7 mouse cellular contexts compared by ENCODE assay signal in genomic region chr9:108783548-108784463, GRCm38 (mm10). TPM values are rescaled to one million over a fixed set of nuclear protein-coding genes. Genes with fewer than 3 reads are reported as not detected.
DNase-seq lines count a peak whose midpoint lies in the region; ATAC-seq lines count a peak whose summit lies in the region.

TSS of gene Ip6k2 (plus strand) at chr9:108783796.

- peak within 1 kb of the TSS; percentile 66 for H3K4me2 ChIP-seq in intestine, embryonic 15.5 days (replicated peaks)

- H3K9me3 ChIP-seq in intestine, embryonic 15.5 days = no peaks in the 10 kb centered on the region
- H3K9me3 ChIP-seq in midbrain, embryonic 10.5 days (replicated peaks) = no peaks in the 10 kb centered on the region

- no peaks in the 10 kb centered on the region for H3K27me3 ChIP-seq in intestine, embryonic 15.5 days (replicated peaks)
- H3K27me3 ChIP-seq in midbrain, embryonic 10.5 days (ENCODE audit: low read depth, poor library complexity, severe bottlenecking) = no peaks in the 10 kb centered on the region

- 0 out of 2 replicates have a peak, but pooled peaks cover 1% of the 10 kb centered on the region for H3K36me3 ChIP-seq in intestine, embryonic 15.5 days
- peaks cover 27% of the 10 kb centered on the region for H3K36me3 ChIP-seq in midbrain, embryonic 10.5 days

- H3K4me1 ChIP-seq in intestine, embryonic 15.5 days (replicated peaks) = peaks cover 31% of the 10 kb centered on the region
- peaks cover 72% of the 10 kb centered on the region for H3K4me1 ChIP-seq in midbrain, embryonic 10.5 days

- under 1% methylated on average over 56 of the region's 56 CpGs for WGBS in intestine, embryonic 15.5 days
- whole genome bisulfite sequencing in midbrain, embryonic 10.5 days = under 1% methylated on average over 56 of the region's 56 CpGs

- H3K4me3 ChIP-seq in intestine, embryonic 15.5 days (replicated peaks) = peak within 1 kb of the TSS; percentile 84
- H3K4me3 ChIP-seq in midbrain, embryonic 10.5 days = peak within 1 kb of the TSS; percentile 90

- peak within 1 kb of the TSS; percentile 83 for H3K27ac ChIP-seq in intestine, embryonic 15.5 days
- H3K27ac ChIP-seq in midbrain, embryonic 10.5 days (replicated peaks) = peak within 1 kb of the TSS; percentile 98

- peak within 1 kb of the TSS; percentile 89 for H3K9ac ChIP-seq in intestine, embryonic 15.5 days

- peak; percentile 94 for DNase-seq in adrenal gland, adult 18-20 months (ENCODE audit: low spot score in 2 of 2)
- peak; percentile 99 for DNase-seq in embryo, embryonic 11 days
- DNase-seq in gastrocnemius, postnatal 36 days = peak; percentile 90 to 93
- DNase-seq in left cerebral cortex, postnatal 25 days (ENCODE audit: low spot score in 2 of 2) = peak; percentile 96 to 97
- DNase-seq in midbrain, embryonic 10.5 days (ENCODE audit: low spot score) = peak; percentile 99
- DNase-seq in right cerebral cortex, postnatal 4 days = peak; percentile 98

- peak; percentile 98 for ATAC-seq in intestine, embryonic 15.5 days

- intact Hi-C loops in gastrocnemius, postnatal 36 days (cut with DNase I) = no loop called here
- intact Hi-C loops in left cerebral cortex, postnatal 25 days (cut with DNase I) = no loop called here

RNA-seq across cellular contexts. Expression of gene Ip6k2, which starts in this region (rescaled TPM):
- total RNA-seq in adrenal gland, adult 18-20 months (2021) = 100 to 1,000 TPM in 1 of 2 experiments, 10 to 100 TPM in 1; 76.8 to 101 TPM
- 10 to 100 TPM in 1 of 2 experiments, 1 to 10 TPM in 1; 9.9 to 14.5 TPM for total RNA-seq in gastrocnemius, postnatal 36 days (2021)
- polyA plus RNA-seq in intestine, embryonic 15.5 days (2015; fragmentation: Nextera tagmentation; extraction: Ambion mirVana) = 62.6 and 65.0 TPM in 2 replicates
- total RNA-seq in left cerebral cortex, postnatal 25 days (2021) = 100 to 1,000 TPM; 152 to 153 TPM
- polyA plus RNA-seq in midbrain, embryonic 10.5 days (2016; fragmentation: Nextera tagmentation; extraction: Ambion mirVana) = 89.0 and 105 TPM in 2 replicates

Comparison
In these comparisons a context has a peak if more than half of its experiments do, and no peak if none do; other contexts are left out.
1. Peak in every context shown above with its lines: DNase-seq, ATAC-seq, H3K4me3 ChIP-seq and H3K27ac ChIP-seq.
2. RNA of gene Ip6k2 (total RNA-seq): 152 to 153 TPM in left cerebral cortex, postnatal 25 days and 76.8 to 101 TPM in adrenal gland, adult 18-20 months; 9.9 to 14.5 TPM in gastrocnemius, postnatal 36 days; every median in the first group is over 4 times any median in the second.